Mouse (Mus musculus) liver, postnatal 0 days (tissue): ENCODE data around the gene Zc3h18.

Source experiments
- CTCF ChIP-seq: sonication (generic); IDR thresholded peaks from 2 replicates; pipeline ENCODE4 v1.5.1; 2016; ENCODE audit warnings: antibody characterized with exemption, low read depth
- EP300 ChIP-seq: IDR thresholded peaks from 2 replicates; pipeline ENCODE4 v1.6.1; 2016; ENCODE audit warnings: antibody characterized with exemption, low read depth, mild to moderate bottlenecking

DNA sequence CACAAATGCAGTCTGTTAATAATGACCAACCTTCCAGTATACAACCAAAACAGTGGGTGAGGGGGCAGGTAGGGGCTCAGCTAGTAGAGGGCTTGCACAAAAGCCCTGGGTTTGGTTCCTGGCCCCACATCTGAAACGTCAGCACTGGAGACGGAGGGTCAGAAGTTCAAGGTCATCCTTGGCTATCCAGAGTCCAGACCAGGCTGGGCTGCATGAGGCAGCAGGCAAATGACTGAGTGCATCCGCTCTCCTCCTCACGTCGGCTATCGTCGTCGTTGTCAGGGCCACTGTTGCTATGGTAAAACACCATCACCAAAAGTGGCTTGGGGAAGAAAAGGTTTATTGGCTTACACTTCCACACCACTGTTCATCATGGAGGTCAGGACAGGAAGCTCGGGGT lies 37.9 kb downstream of the Zc3h18 start:
- TF ChIP-seq EP300 (no peak), CTCF (no peak)
